Mouse (Mus musculus): ENCODE measurements at regions not wholly inside any gene's neighbourhood (a gene's known extent, or its start where the extent isn't known, plus 50 kb on each side); places are given as distances from the start of the nearest gene placed in this dataset.
"Not testable (repeated sequence)": the region's sequence is repeated elsewhere in the genome, so short reads cannot be mapped to it uniquely, and the experiment has no call there.

GRCm38 (mm10) chr10:47618362-47618761 is 2040.7 kb downstream of the Hace1 start:
- Histone ChIP-seq H3K27me3 (no peaks in the 10 kb centered on the region), H3K4me1 (no peaks in the 10 kb centered on the region), H3K36me3 (replicated peaks) (no peaks in the 10 kb centered on the region), H3K4me3 (replicated peaks) (no peak overlapping the region), H3K27ac (no peak overlapping the region), H3K9ac (no peak overlapping the region), H3K9me3 (no peaks in the 10 kb centered on the region), H3K4me2 (no peak overlapping the region)
- peak; percentile 36; the same call in 1 of the 2 replicates for ATAC-seq (ENCODE audit: low FRiP score)
- 94% methylated on average over 4 of the region's 4 CpGs for WGBS

GRCm38 (mm10) chr10:47631366-47631765 is 2053.7 kb downstream of the Hace1 start:
- not testable (repeated sequence) for H3K4me3 ChIP-seq (replicated peaks); H3K36me3 ChIP-seq (replicated peaks); ATAC-seq (ENCODE audit: low FRiP score); H3K4me1 ChIP-seq; H3K27ac ChIP-seq; H3K9me3 ChIP-seq; H3K27me3 ChIP-seq; H3K4me2 ChIP-seq; H3K9ac ChIP-seq
- 50% methylated on average over 1 of the region's 1 CpGs for WGBS

- Histone ChIP-seq H3K36me3 (replicated peaks) (no peaks in the 10 kb centered on the region), H3K4me1 (no peaks in the 10 kb centered on the region), H3K4me2 (no peak overlapping the region), H3K4me3 (replicated peaks) (no peak overlapping the region), H3K27ac (no peak overlapping the region), H3K27me3 (no peaks in the 10 kb centered on the region), H3K9ac (no peak overlapping the region), H3K9me3 (no peaks in the 10 kb centered on the region)
- WGBS = 88% methylated on average over 1 of the region's 1 CpGs
- ATAC-seq (ENCODE audit: low FRiP score) = no peak
Observed at GRCm38 (mm10) chr10:47652341-47652740, 2074.7 kb downstream of the Hace1 start.

GRCm38 (mm10) chr10:47654231-47654630 is 2076.6 kb downstream of the Hace1 start:
- Histone ChIP-seq H3K4me3 (replicated peaks) (no peak overlapping the region), H3K27ac (no peak overlapping the region), H3K9me3 (no peaks in the 10 kb centered on the region), H3K9ac (no peak overlapping the region), H3K4me2 (no peak overlapping the region), H3K4me1 (no peaks in the 10 kb centered on the region), H3K36me3 (replicated peaks) (no peaks in the 10 kb centered on the region), H3K27me3 (no peaks in the 10 kb centered on the region)
- 94% methylated on average over 8 of the region's 8 CpGs for WGBS
- ATAC-seq (ENCODE audit: low FRiP score) = no peak
